Mouse (Mus musculus): Measurements from ENCODE around the gene Paqr7. TPM values are rescaled to one million over a fixed set of nuclear protein-coding genes. Genes with fewer than 3 reads are reported as not detected.
"Not testable (repeated sequence)": the region's sequence is repeated elsewhere in the genome, so short reads cannot be mapped to it uniquely, and the experiment has no call there.

Paqr7 gene
- polyA plus RNA-seq, 1 experiment from 2014 or later = 0.57 TPM

- Histone ChIP-seq H3K27me3 (ENCODE audit: control insufficient read depth, insufficient read depth, low read length) (no peaks in the 10 kb centered on the region), H3K4me3 (ENCODE audit: low read length) (no peak overlapping the region), H3K9me3 (ENCODE audit: control insufficient read depth, low read length) (no peaks in the 10 kb centered on the region; the same call in 1 of the 2 replicates), H3K27ac (ENCODE audit: low read depth, low read length) (no peak overlapping the region), H3K9ac (ENCODE audit: low read depth, low read length) (no peak overlapping the region), H3K4me2 (replicated peaks; ENCODE audit: low read depth, low read length) (no peak overlapping the region), H3K4me1 (ENCODE audit: control insufficient read depth, insufficient read depth, low read length) (peaks cover 6% of the 10 kb centered on the region; the same call in 1 of the 2 replicates), H3K36me3 (ENCODE audit: control insufficient read depth, insufficient read depth, low read length) (no peaks in the 10 kb centered on the region)
- no peak for ATAC-seq (ENCODE audit: low FRiP score, low TSS enrichment)
- 71% methylated on average over 6 of the region's 6 CpGs for WGBS
Observed at GRCm38 (mm10) chr4:134491716-134492115, 4.8 kb upstream of the Paqr7 start.

GRCm38 (mm10) chr4:134494161-134494560, 2.3 kb upstream of the Paqr7 start:
- H3K4me1 ChIP-seq (ENCODE audit: control insufficient read depth, insufficient read depth, low read length) = peaks cover 11% of the 10 kb centered on the region
- WGBS = 91% methylated on average over 6 of the region's 6 CpGs
- H3K36me3 ChIP-seq (ENCODE audit: control insufficient read depth, insufficient read depth, low read length); H3K4me2 ChIP-seq (replicated peaks; ENCODE audit: low read depth, low read length); H3K9me3 ChIP-seq (ENCODE audit: control insufficient read depth, low read length); ATAC-seq (ENCODE audit: low FRiP score, low TSS enrichment); H3K4me3 ChIP-seq (ENCODE audit: low read length); H3K9ac ChIP-seq (ENCODE audit: low read depth, low read length); H3K27ac ChIP-seq (ENCODE audit: low read depth, low read length); H3K27me3 ChIP-seq (ENCODE audit: control insufficient read depth, insufficient read depth, low read length): not testable (repeated sequence)

- no peak overlapping the region for H3K4me2 ChIP-seq (replicated peaks; ENCODE audit: low read depth, low read length)
- no peaks in the 10 kb centered on the region for H3K36me3 ChIP-seq (ENCODE audit: control insufficient read depth, insufficient read depth, low read length)
- no peak for ATAC-seq (ENCODE audit: low FRiP score, low TSS enrichment)
- H3K27ac ChIP-seq (ENCODE audit: low read depth, low read length) = no peak overlapping the region
- peaks cover 11% of the 10 kb centered on the region for H3K4me1 ChIP-seq (ENCODE audit: control insufficient read depth, insufficient read depth, low read length)
- 67% methylated on average over 16 of the region's 16 CpGs for WGBS
- H3K27me3 ChIP-seq (ENCODE audit: control insufficient read depth, insufficient read depth, low read length) = no peaks in the 10 kb centered on the region
- H3K9ac ChIP-seq (ENCODE audit: low read depth, low read length) = no peak overlapping the region
- no peaks in the 10 kb centered on the region; the same call in 1 of the 2 replicates for H3K9me3 ChIP-seq (ENCODE audit: control insufficient read depth, low read length)
- H3K4me3 ChIP-seq (ENCODE audit: low read length) = no peak overlapping the region
Observed at GRCm38 (mm10) chr4:134494780-134495545, 1.5 kb upstream of the Paqr7 start.

GRCm38 (mm10) chr4:134495546-134495923, 962 bp upstream of the Paqr7 start:
- Histone ChIP-seq H3K36me3 (ENCODE audit: control insufficient read depth, insufficient read depth, low read length) (no peaks in the 10 kb centered on the region), H3K4me3 (ENCODE audit: low read length) (no peak overlapping the region), H3K9me3 (ENCODE audit: control insufficient read depth, low read length) (no peaks in the 10 kb centered on the region; the same call in 1 of the 2 replicates), H3K27me3 (ENCODE audit: control insufficient read depth, insufficient read depth, low read length) (no peaks in the 10 kb centered on the region), H3K4me1 (ENCODE audit: control insufficient read depth, insufficient read depth, low read length) (peaks cover 11% of the 10 kb centered on the region), H3K27ac (ENCODE audit: low read depth, low read length) (no peak overlapping the region), H3K4me2 (replicated peaks; ENCODE audit: low read depth, low read length) (no peak overlapping the region), H3K9ac (ENCODE audit: low read depth, low read length) (no peak overlapping the region)
- ATAC-seq (ENCODE audit: low FRiP score, low TSS enrichment) = no peak
- 72% methylated on average over 5 of the region's 5 CpGs for WGBS

- H3K27ac ChIP-seq (ENCODE audit: low read depth, low read length) = no peak overlapping the region
- WGBS = 15% methylated on average over 6 of the region's 6 CpGs
Observed at GRCm38 (mm10) chr4:134497223-134497622, 726 bp downstream of the Paqr7 start.

GRCm38 (mm10) chr4:134497986-134498731, 1.7 kb downstream of the Paqr7 start:
- no peak overlapping the region for H3K4me3 ChIP-seq (ENCODE audit: low read length)
- H3K27me3 ChIP-seq (ENCODE audit: control insufficient read depth, insufficient read depth, low read length) = no peaks in the 10 kb centered on the region
- no peaks in the 10 kb centered on the region for H3K36me3 ChIP-seq (ENCODE audit: control insufficient read depth, insufficient read depth, low read length)
- H3K9ac ChIP-seq (ENCODE audit: low read depth, low read length) = no peak overlapping the region
- peaks cover 11% of the 10 kb centered on the region for H3K4me1 ChIP-seq (ENCODE audit: control insufficient read depth, insufficient read depth, low read length)
- whole genome bisulfite sequencing = 82% methylated on average over 12 of the region's 12 CpGs
- ATAC-seq (ENCODE audit: low FRiP score, low TSS enrichment) = no peak
- H3K4me2 ChIP-seq (replicated peaks; ENCODE audit: low read depth, low read length) = no peak overlapping the region
- H3K27ac ChIP-seq (ENCODE audit: low read depth, low read length) = no peak overlapping the region
- no peaks in the 10 kb centered on the region for H3K9me3 ChIP-seq (ENCODE audit: control insufficient read depth, low read length)

More at GRCm38 (mm10) chr4:134497223-134497622, 726 bp downstream of the Paqr7 start:
- no peak for ATAC-seq (ENCODE audit: low FRiP score, low TSS enrichment)
- no peaks in the 10 kb centered on the region for H3K9me3 ChIP-seq (ENCODE audit: control insufficient read depth, low read length)
- peak overlapping the region; percentile 62 for H3K9ac ChIP-seq (ENCODE audit: low read depth, low read length)
- peaks cover 11% of the 10 kb centered on the region for H3K4me1 ChIP-seq (ENCODE audit: control insufficient read depth, insufficient read depth, low read length)
- H3K4me3 ChIP-seq (ENCODE audit: low read length) = peak overlapping the region; percentile 50
- no peaks in the 10 kb centered on the region for H3K36me3 ChIP-seq (ENCODE audit: control insufficient read depth, insufficient read depth, low read length)
- H3K4me2 ChIP-seq (replicated peaks; ENCODE audit: low read depth, low read length) = peak overlapping the region; percentile 99
- H3K27me3 ChIP-seq (ENCODE audit: control insufficient read depth, insufficient read depth, low read length) = no peaks in the 10 kb centered on the region

- peaks cover 11% of the 10 kb centered on the region for H3K4me1 ChIP-seq (ENCODE audit: control insufficient read depth, insufficient read depth, low read length)
- H3K36me3 ChIP-seq (ENCODE audit: control insufficient read depth, insufficient read depth, low read length); ATAC-seq (ENCODE audit: low FRiP score, low TSS enrichment); H3K4me2 ChIP-seq (replicated peaks; ENCODE audit: low read depth, low read length); H3K27me3 ChIP-seq (ENCODE audit: control insufficient read depth, insufficient read depth, low read length); H3K4me3 ChIP-seq (ENCODE audit: low read length); H3K27ac ChIP-seq (ENCODE audit: low read depth, low read length); H3K9ac ChIP-seq (ENCODE audit: low read depth, low read length); H3K9me3 ChIP-seq (ENCODE audit: control insufficient read depth, low read length): not testable (repeated sequence)
- WGBS = 83% methylated on average over 6 of the region's 6 CpGs
Observed at GRCm38 (mm10) chr4:134498983-134499382, 2.5 kb downstream of the Paqr7 start.

GRCm38 (mm10) chr4:134501095-134501494, 4.6 kb downstream of the Paqr7 start:
- H3K27ac ChIP-seq (ENCODE audit: low read depth, low read length) = no peak overlapping the region
- H3K4me3 ChIP-seq (ENCODE audit: low read length) = no peak overlapping the region
- no peaks in the 10 kb centered on the region for H3K36me3 ChIP-seq (ENCODE audit: control insufficient read depth, insufficient read depth, low read length)
- H3K9me3 ChIP-seq (ENCODE audit: control insufficient read depth, low read length) = peaks cover 5% of the 10 kb centered on the region; the same call in 1 of the 2 replicates
- no peak overlapping the region for H3K4me2 ChIP-seq (replicated peaks; ENCODE audit: low read depth, low read length)
- no peak for ATAC-seq (ENCODE audit: low FRiP score, low TSS enrichment)
- H3K9ac ChIP-seq (ENCODE audit: low read depth, low read length) = no peak overlapping the region
- WGBS = 93% methylated on average over 6 of the region's 6 CpGs
- no peaks in the 10 kb centered on the region for H3K27me3 ChIP-seq (ENCODE audit: control insufficient read depth, insufficient read depth, low read length)
- H3K4me1 ChIP-seq (ENCODE audit: control insufficient read depth, insufficient read depth, low read length) = peaks cover 8% of the 10 kb centered on the region; the same call in 1 of the 2 replicates
